ENCODE assay signal across 29 mouse cellular contexts in the genomic region with DNA sequence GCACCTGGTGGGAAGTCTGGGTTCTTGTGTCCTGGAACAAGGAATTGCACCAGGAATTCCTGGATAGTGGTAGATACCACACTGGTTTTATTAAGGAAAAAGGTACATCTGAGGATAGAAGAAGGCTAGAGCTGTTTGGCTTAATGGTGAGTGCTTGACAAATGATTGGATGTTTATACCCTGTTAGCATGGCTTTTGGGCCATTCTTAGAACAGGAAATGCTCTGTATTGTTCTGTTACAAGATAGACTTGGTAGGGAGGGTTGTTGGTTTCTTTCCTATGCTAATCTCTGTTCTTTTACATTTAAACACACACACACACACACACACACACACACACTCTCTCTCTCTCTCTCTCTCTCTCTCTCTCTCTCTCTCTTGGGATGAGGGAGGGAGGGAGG. TPM values are rescaled to one million over a fixed set of nuclear protein-coding genes. Genes with fewer than 3 reads are reported as not detected.
DNase-seq lines count a peak whose midpoint lies in the region; ATAC-seq and TF ChIP-seq lines count a peak whose summit lies in the region.
"Had no signal": no experiment of that assay in that cellular context is flagged by ENCODE, and none has a peak within 500 bp of the region (broad histone marks: within the 10 kb centered on the region; RNA-seq: fewer than 3 reads in every experiment).

No protein-coding gene starts in this region.

- no peak for TF ChIP-seq POLR2A in ES-Bruce4 (IDR thresholded peaks at IDR 0.05; ENCODE audit: insufficient read depth, low read length)

- H3K4me2 ChIP-seq in midbrain, embryonic 11.5 days, result no peak overlapping the region
- no peak overlapping the region for H3K4me2 ChIP-seq in midbrain, embryonic 15.5 days
- H3K4me2 ChIP-seq: forebrain, embryonic 13.5 days; heart, embryonic 12.5 days; heart, embryonic 15.5 days; hindbrain, embryonic 13.5 days had no signal

- H3K4me1 ChIP-seq in midbrain, embryonic 11.5 days (ENCODE audit: control insufficient read depth, insufficient read depth, low read length), result no peaks in the 10 kb centered on the region
- H3K4me1 ChIP-seq in midbrain, embryonic 15.5 days, result peaks cover 4% of the 10 kb centered on the region
- H3K4me1 ChIP-seq in ES-Bruce4 (ENCODE audit: control insufficient read depth, insufficient read depth, low read length), result peaks cover 14% of the 10 kb centered on the region
- H3K4me1 ChIP-seq: heart, embryonic 12.5 days had no signal

- no peaks in the 10 kb centered on the region for H3K27me3 ChIP-seq in midbrain, embryonic 11.5 days (ENCODE audit: control insufficient read depth, insufficient read depth, low read length)
- H3K27me3 ChIP-seq in midbrain, embryonic 15.5 days (replicated peaks), result 0 out of 2 replicates have a peak, but pooled peaks cover 2% of the 10 kb centered on the region
- no peaks in the 10 kb centered on the region for H3K27me3 ChIP-seq in ES-Bruce4 (ENCODE audit: control insufficient read depth, insufficient read depth, low read length, poor library complexity, severe bottlenecking)
- H3K27me3 ChIP-seq: heart, embryonic 12.5 days; heart, embryonic 15.5 days; Patski had no signal

- no peak overlapping the region for H3K4me3 ChIP-seq in midbrain, embryonic 11.5 days (ENCODE audit: low read depth, low read length)
- H3K4me3 ChIP-seq in midbrain, embryonic 15.5 days, result no peak overlapping the region
- no peak overlapping the region for H3K4me3 ChIP-seq in ES-Bruce4 (ENCODE audit: low read depth, low read length)
- H3K4me3 ChIP-seq: forebrain, embryonic 10.5 days; forebrain, embryonic 13.5 days; gastrocnemius, adult 2 months; heart, embryonic 12.5 days; heart, embryonic 15.5 days; hindbrain, embryonic 10.5 days; hindbrain, embryonic 13.5 days had no signal

- TF ChIP-seq EP300 in ES-Bruce4 (IDR thresholded peaks at IDR 0.05; ENCODE audit: insufficient read depth, low read depth, low read length), result no peak

- H3K9ac ChIP-seq in midbrain, embryonic 11.5 days (ENCODE audit: low read length), result no peak overlapping the region
- no peak overlapping the region for H3K9ac ChIP-seq in midbrain, embryonic 15.5 days
- no peak overlapping the region for H3K9ac ChIP-seq in ES-Bruce4 (ENCODE audit: low read depth, poor library complexity, severe bottlenecking)
- H3K9ac ChIP-seq: forebrain, embryonic 13.5 days; forebrain, postnatal 0 days; heart, embryonic 12.5 days; heart, embryonic 15.5 days; hindbrain, embryonic 13.5 days had no signal

- no peak overlapping the region for H3K27ac ChIP-seq in midbrain, embryonic 11.5 days (ENCODE audit: low read depth, low read length)
- no peak overlapping the region for H3K27ac ChIP-seq in midbrain, embryonic 15.5 days
- H3K27ac ChIP-seq in ES-Bruce4 (ENCODE audit: insufficient read depth, low read length), result peak overlapping the region; percentile 76
- H3K27ac ChIP-seq: forebrain, embryonic 10.5 days; forebrain, embryonic 13.5 days; gastrocnemius, adult 2 months; heart, embryonic 15.5 days; hindbrain, embryonic 10.5 days; hindbrain, embryonic 13.5 days had no signal

- peak; percentile 19 for DNase-seq in midbrain, embryonic 11.5 days (ENCODE audit: low spot score, missing footprints)
- DNase-seq in R1 (ENCODE audit: low read depth, low spot score), result peak; percentile 84
- no peak for DNase-seq in embryo, embryonic 9.5 days (ENCODE audit: extremely low spot score)
- DNase-seq in cerebellum, postnatal 36 days, result no peak
- DNase-seq: adrenal gland, postnatal 10 days; adrenal gland, postnatal 36 days; cerebellum, adult 2 months; cerebellum, adult 9-11 months; cerebellum, postnatal 25 days; embryo, embryonic 11 days; forebrain, postnatal 0 days; gastrocnemius, adult 2 months; gastrocnemius, postnatal 14 days; heart, postnatal 10 days; heart, postnatal 36 days; kidney, adult 18-20 months had no signal

- TF ChIP-seq CTCF in ES-Bruce4 (IDR thresholded peaks at IDR 0.05; ENCODE audit: low read depth, low read length), result no peak

- H3K36me3 ChIP-seq in midbrain, embryonic 11.5 days (ENCODE audit: control insufficient read depth, insufficient read depth, low read length), result no peaks in the 10 kb centered on the region
- no peaks in the 10 kb centered on the region for H3K36me3 ChIP-seq in midbrain, embryonic 15.5 days (replicated peaks)
- no peaks in the 10 kb centered on the region for H3K36me3 ChIP-seq in ES-Bruce4 (ENCODE audit: control insufficient read depth, insufficient read depth, low read length, poor library complexity, severe bottlenecking)
- H3K36me3 ChIP-seq: forebrain, embryonic 10.5 days; G1E; heart, embryonic 12.5 days; heart, embryonic 15.5 days; hindbrain, embryonic 10.5 days; hindbrain, embryonic 13.5 days had no signal

- no peaks in the 10 kb centered on the region for H3K9me3 ChIP-seq in midbrain, embryonic 11.5 days (ENCODE audit: control insufficient read depth, low read length)
- H3K9me3 ChIP-seq in midbrain, embryonic 15.5 days, result no peaks in the 10 kb centered on the region
- no peaks in the 10 kb centered on the region for H3K9me3 ChIP-seq in ES-Bruce4 (replicated peaks; ENCODE audit: control insufficient read depth, insufficient read depth, low read length, poor library complexity, severe bottlenecking)
- H3K9me3 ChIP-seq: forebrain, embryonic 10.5 days; forebrain, embryonic 13.5 days; heart, embryonic 15.5 days; hindbrain, embryonic 10.5 days; hindbrain, embryonic 13.5 days had no signal

- no peak for ATAC-seq in midbrain, embryonic 11.5 days (ENCODE audit: low FRiP score)
- no peak for ATAC-seq in midbrain, embryonic 15.5 days (replicated peaks)
- ATAC-seq: CD4-positive, CD25-positive, alpha-beta regulatory T cell, adult 4 months; forebrain, embryonic 13.5 days; forebrain, postnatal 0 days; hindbrain, embryonic 16.5 days; intestine, embryonic 16.5 days; Patski had no signal

RNA-seq across cellular contexts. Expression of gene Optn, which starts 12.0 kb away (rescaled TPM):
- 4.3 and 5.2 TPM in 2 replicates for polyA plus RNA-seq in midbrain, embryonic 11.5 days (2014; fragmentation: Nextera tagmentation; extraction: Ambion mirVana)
- 15.7 and 18.9 TPM in 2 replicates for polyA plus RNA-seq in midbrain, embryonic 15.5 days (2015; fragmentation: Nextera tagmentation; extraction: Ambion mirVana)
- 12.4 and 13.3 TPM in 2 replicates for polyA plus RNA-seq in ES-Bruce4 (2011; ENCODE audit: insufficient read depth, insufficient read length, low read depth, missing spikeins)

Comparison
In these comparisons a context has a peak if more than half of its experiments do, and no peak if none do; other contexts are left out.
1. DNase-seq: peak in midbrain, embryonic 11.5 days (single experiment) and R1 (single experiment); none in embryo, embryonic 9.5 days (single experiment) and cerebellum, postnatal 36 days (0 of 2).